Mouse (Mus musculus): Measurements from ENCODE around the gene Nufip2.
"Not testable (repeated sequence)": the region's sequence is repeated elsewhere in the genome, so short reads cannot be mapped to it uniquely, and the experiment has no call there.

Nufip2 gene

GRCm38 (mm10) chr11:77685383-77686265 lies at the start of gene Nufip2:
Gene Nufip2 (plus strand): TSS chr11:77686155.
- DNase-seq (ENCODE audit: low spot score) = peak; percentile 99

- DNase-seq (ENCODE audit: low spot score) = no peak
Measured at GRCm38 (mm10) chr11:77641390-77641789, 44.6 kb upstream of the Nufip2 start.

- no peak for DNase-seq (ENCODE audit: low spot score)
Measured at GRCm38 (mm10) chr11:77645481-77645880, 40.5 kb upstream of the Nufip2 start.

DNA sequence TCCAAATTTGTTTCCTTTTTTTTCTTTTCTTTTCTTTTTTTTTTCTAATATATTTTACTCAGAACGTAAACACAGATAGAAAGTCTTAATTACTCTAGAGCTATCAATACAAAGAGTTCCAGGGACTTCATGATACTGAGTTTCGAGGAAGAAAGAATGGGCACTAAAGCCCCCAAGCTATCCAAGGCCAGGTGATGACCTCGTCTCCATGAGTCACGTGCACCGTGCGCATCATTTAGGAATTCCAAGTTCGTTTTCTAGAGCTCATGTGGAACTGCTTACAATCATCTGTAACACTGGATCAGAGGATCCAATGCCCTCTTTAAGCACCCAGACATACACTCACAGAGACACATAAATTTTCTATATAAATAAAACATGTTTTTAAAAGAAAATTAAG lies 37.1 kb upstream of the Nufip2 start:
- DNase-seq (ENCODE audit: low spot score) = no peak

DNA sequence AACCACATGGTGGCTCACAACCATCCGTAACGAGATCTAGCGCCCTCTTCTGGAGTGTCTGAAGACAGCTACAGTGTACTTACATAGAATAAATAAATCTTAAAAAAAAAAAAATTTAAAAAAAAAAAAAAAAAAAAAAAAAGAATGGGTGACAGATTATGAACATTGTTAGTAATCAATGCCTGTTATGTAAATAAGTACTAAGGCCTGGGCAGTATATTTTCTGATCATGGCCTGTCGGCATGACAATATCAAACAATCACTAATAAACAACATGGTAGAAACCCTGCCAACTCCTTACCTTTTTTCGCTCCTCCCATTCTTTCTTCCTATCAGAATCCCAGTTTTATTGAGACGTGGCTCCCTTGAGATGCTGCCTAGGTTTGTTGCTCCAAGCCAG lies 33.5 kb upstream of the Nufip2 start:
- no peak for DNase-seq (ENCODE audit: low spot score)

GRCm38 (mm10) chr11:77653406-77654190 lies 32.4 kb upstream of the Nufip2 start:
- not testable (repeated sequence) for DNase-seq (ENCODE audit: low spot score)

GRCm38 (mm10) chr11:77659986-77660385 lies 26.0 kb upstream of the Nufip2 start:
- DNase-seq (ENCODE audit: low spot score) = no peak

DNA sequence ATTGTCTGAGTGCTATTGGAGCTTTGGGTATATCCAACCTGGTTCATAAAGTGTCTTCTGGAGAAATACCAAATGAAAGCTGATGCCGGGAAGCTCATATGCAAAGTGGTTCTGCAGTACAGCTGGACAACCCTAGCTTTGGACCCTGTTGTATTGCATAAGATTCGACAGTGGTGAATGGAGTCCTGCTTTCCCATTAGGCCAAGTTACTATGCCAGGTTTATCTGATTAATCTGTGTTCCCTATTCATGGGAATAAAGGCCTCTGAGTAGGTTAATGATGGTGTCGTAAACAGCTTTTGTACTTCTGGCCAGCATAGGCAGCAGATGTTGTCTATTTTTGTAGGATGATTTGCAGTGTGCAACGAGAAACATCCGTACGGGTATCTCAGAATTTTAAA lies 22.3 kb upstream of the Nufip2 start:
- DNase-seq (ENCODE audit: low spot score) = no peak

GRCm38 (mm10) chr11:77664046-77664445 lies 21.9 kb upstream of the Nufip2 start:
- DNase-seq (ENCODE audit: low spot score) = no peak

GRCm38 (mm10) chr11:77665384-77665783 lies 20.6 kb upstream of the Nufip2 start:
- not testable (repeated sequence) for DNase-seq (ENCODE audit: low spot score)

GRCm38 (mm10) chr11:77666766-77667165 lies 19.2 kb upstream of the Nufip2 start:
- DNase-seq (ENCODE audit: low spot score) = not testable (repeated sequence)

DNA sequence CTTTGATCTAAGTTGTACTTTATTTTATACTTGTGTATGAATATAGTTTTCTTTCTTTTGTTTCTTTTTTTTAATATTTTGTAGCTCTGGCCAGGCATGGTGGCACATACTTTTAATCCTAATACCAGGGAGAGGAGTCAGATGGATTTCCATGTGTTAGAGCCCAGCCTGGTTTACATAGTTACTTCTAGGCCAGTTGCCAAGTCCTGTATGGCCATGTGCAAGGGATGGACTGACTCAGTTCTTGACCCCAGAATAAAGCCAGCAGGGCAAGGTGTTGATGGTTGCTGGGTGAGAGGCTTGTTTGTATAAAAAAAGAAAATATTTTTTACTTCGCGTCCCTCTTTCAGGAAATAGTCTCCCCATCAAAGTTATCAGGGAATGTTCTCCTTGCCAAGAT lies 13.2 kb upstream of the Nufip2 start:
- DNase-seq (ENCODE audit: low spot score) = no peak

DNA sequence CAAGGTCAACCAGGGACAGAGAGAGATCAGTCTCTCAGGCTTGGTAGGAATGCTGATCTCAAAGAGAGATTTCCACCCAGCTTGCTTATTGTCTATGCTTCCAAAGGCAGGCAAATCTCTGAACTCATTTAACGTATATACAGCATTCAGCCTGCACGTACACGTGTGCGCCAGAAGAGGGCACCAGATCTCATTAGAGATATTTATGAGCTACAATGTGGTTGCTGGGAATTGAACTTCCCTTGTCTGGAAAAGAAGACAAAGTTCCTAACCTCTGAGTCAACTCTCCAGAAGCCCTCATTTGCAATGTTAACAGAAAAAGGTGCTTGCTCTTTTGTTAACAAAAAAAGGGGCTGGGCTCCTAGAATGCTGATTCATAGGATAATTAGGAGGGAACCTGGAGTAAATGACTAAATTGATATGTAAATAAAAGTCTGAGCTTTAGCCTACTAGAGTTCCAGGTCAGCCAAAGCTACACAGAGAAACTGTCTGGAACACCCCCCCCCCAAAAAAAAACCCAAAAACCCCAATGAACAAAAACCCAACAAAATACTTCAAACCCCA lies 12.4 kb upstream of the Nufip2 start:
- no peak for DNase-seq (ENCODE audit: low spot score)

DNA sequence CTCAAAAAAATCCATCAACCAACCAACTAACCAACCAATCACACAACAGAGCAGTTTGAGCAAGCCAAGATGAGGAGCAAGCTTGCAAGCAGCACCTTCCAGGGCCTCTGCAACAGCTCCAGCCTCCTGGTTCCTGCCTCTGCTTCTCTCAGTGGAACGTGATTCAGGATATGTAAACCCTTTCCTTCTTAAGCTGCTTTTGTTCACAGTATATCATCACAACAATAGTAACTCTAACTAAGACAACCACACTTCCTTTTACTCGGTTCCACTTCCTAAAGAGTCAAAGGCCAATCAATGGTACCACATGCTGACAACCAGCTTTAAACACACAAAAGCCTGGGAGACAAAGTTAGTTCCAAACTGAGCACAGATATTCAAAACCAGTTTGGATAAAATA lies 5.9 kb upstream of the Nufip2 start:
- DNase-seq (ENCODE audit: low spot score) = no peak

- DNase-seq (ENCODE audit: low spot score) = no peak
Measured at GRCm38 (mm10) chr11:77684896-77685295, 1.1 kb upstream of the Nufip2 start.

- no peak for DNase-seq (ENCODE audit: low spot score)
Measured at GRCm38 (mm10) chr11:77686346-77686840, 438 bp downstream of the Nufip2 start.

- DNase-seq (ENCODE audit: low spot score) = peak; percentile 25
Measured at GRCm38 (mm10) chr11:77686841-77687540, 1.0 kb downstream of the Nufip2 start.

DNA sequence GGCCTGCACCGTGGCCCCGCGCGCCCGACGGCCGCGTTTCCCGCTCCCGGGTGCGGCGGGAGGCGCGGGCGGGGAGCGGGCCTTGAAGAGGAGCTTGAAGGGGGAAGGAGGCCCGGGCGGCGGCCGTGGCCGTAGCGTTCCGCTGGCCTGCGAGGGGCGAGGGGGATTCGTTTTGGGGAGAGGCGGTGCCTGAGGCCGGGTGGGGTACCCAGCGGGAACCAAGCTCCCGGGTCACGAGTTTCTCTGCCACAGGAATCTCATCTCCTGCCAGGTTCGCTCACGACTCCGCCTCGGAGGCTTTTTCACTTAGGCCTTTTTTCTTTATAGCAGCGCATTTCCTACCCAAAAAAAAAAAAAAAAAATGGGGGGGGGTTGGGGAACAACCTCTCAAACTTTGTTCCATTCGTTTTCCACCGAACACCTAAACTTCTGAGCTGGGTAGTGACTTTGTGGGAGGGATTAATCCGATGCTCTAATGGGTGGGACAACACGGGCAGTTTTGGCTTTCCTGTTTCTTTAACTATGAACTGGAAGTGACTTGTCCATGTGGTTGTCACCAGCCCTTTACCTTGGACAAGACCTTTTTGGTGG lies 1.7 kb downstream of the Nufip2 start:
- DNase-seq (ENCODE audit: low spot score) = no peak

- DNase-seq (ENCODE audit: low spot score) = no peak
Measured at GRCm38 (mm10) chr11:77693026-77693425, 7.1 kb downstream of the Nufip2 start.

GRCm38 (mm10) chr11:77697232-77697631 lies 11.3 kb downstream of the Nufip2 start:
- no peak for DNase-seq (ENCODE audit: low spot score)

DNA sequence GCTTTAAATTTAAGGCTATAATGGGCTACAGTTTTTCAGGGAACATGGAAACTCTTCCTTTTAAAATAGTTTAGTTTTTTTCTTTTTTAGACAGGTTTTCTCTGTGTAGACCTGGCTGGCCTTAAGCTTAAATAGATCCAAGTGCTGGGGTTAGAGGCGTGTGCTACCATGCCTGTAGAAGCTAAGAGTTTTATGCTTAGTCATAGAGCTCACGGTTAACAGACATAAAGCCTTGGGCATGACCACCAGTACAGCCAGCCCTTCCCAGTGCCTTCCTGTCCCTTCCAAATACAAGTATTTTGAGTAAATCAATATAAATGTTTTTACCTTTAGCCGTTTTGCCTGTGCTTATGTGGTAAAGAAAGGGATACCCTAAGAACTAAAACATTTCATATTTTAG lies 20.0 kb downstream of the Nufip2 start:
- no peak for DNase-seq (ENCODE audit: low spot score)

GRCm38 (mm10) chr11:77709039-77709438 lies 23.1 kb downstream of the Nufip2 start:
- no peak for DNase-seq (ENCODE audit: low spot score)

Measured in left cerebral cortex, adult 11 months (tissue).